Mouse (Mus musculus): ENCODE measurements around the gene R3hdm1. TPM values are rescaled to one million over a fixed set of nuclear protein-coding genes. Genes with fewer than 3 reads are reported as not detected.
"Not testable (repeated sequence)": the region's sequence is repeated elsewhere in the genome, so short reads cannot be mapped to it uniquely, and the experiment has no call there.

Gene R3hdm1
- polyA plus RNA-seq, 1 experiment from 2014 or later, result 97.1 TPM

- not testable (repeated sequence) for H3K4me2 ChIP-seq (replicated peaks); H3K9ac ChIP-seq; H3K27ac ChIP-seq; H3K4me1 ChIP-seq; H3K27me3 ChIP-seq; H3K4me3 ChIP-seq; ATAC-seq (ENCODE audit: low FRiP score); H3K9me3 ChIP-seq (replicated peaks)
- 84% methylated on average over 7 of the region's 7 CpGs for WGBS
- peaks cover 84% of the 10 kb centered on the region for H3K36me3 ChIP-seq
These were observed 164.0 kb downstream of the R3hdm1 start for GRCm38 (mm10) chr1:128267061-128267460.

- H3K27ac ChIP-seq, result no peak overlapping the region
- H3K27me3 ChIP-seq, result no peaks in the 10 kb centered on the region
- no peaks in the 10 kb centered on the region for H3K4me1 ChIP-seq
- peaks cover 87% of the 10 kb centered on the region for H3K36me3 ChIP-seq
- no peak overlapping the region for H3K9ac ChIP-seq
- ATAC-seq (ENCODE audit: low FRiP score), result no peak
- H3K9me3 ChIP-seq (replicated peaks), result no peaks in the 10 kb centered on the region
- 94% methylated on average over 3 of the region's 3 CpGs for WGBS
- no peak overlapping the region for H3K4me3 ChIP-seq
- no peak overlapping the region for H3K4me2 ChIP-seq (replicated peaks)
These were observed 167.6 kb downstream of the R3hdm1 start for GRCm38 (mm10) chr1:128270731-128271130.

- WGBS, result 91% methylated on average over 1 of the region's 1 CpGs
- no peak overlapping the region for H3K9ac ChIP-seq
- H3K36me3 ChIP-seq, result peaks cover 87% of the 10 kb centered on the region
- no peak overlapping the region for H3K4me2 ChIP-seq (replicated peaks)
- H3K27ac ChIP-seq, result no peak overlapping the region
- H3K27me3 ChIP-seq, result no peaks in the 10 kb centered on the region
- H3K4me1 ChIP-seq, result no peaks in the 10 kb centered on the region
- no peaks in the 10 kb centered on the region for H3K9me3 ChIP-seq (replicated peaks)
- H3K4me3 ChIP-seq, result no peak overlapping the region
- no peak for ATAC-seq (ENCODE audit: low FRiP score)
These were observed 172.8 kb downstream of the R3hdm1 start for GRCm38 (mm10) chr1:128275908-128276307.

- H3K27me3 ChIP-seq, result no peaks in the 10 kb centered on the region
- no peak overlapping the region for H3K9ac ChIP-seq
- no peak overlapping the region for H3K4me2 ChIP-seq (replicated peaks)
- WGBS, result 96% methylated on average over 3 of the region's 3 CpGs
- H3K4me1 ChIP-seq, result no peaks in the 10 kb centered on the region
- no peak for ATAC-seq (ENCODE audit: low FRiP score)
- H3K36me3 ChIP-seq, result peaks cover 78% of the 10 kb centered on the region
- H3K4me3 ChIP-seq, result no peak overlapping the region
- no peak overlapping the region for H3K27ac ChIP-seq
- H3K9me3 ChIP-seq (replicated peaks), result no peaks in the 10 kb centered on the region
These were observed 175.5 kb downstream of the R3hdm1 start for GRCm38 (mm10) chr1:128278563-128278962.

GRCm38 (mm10) chr1:128281753-128282152 lies 178.7 kb downstream of the R3hdm1 start:
- ATAC-seq (ENCODE audit: low FRiP score), result no peak
- Histone ChIP-seq H3K27me3 (no peaks in the 10 kb centered on the region), H3K9me3 (replicated peaks) (no peaks in the 10 kb centered on the region), H3K4me1 (no peaks in the 10 kb centered on the region), H3K27ac (no peak overlapping the region), H3K36me3 (peaks cover 52% of the 10 kb centered on the region), H3K4me3 (no peak overlapping the region), H3K4me2 (replicated peaks) (no peak overlapping the region), H3K9ac (no peak overlapping the region)
- 94% methylated on average over 3 of the region's 3 CpGs for WGBS

- no peaks in the 10 kb centered on the region for H3K9me3 ChIP-seq (replicated peaks)
- ATAC-seq (ENCODE audit: low FRiP score), result no peak
- no peak overlapping the region for H3K4me2 ChIP-seq (replicated peaks)
- H3K27me3 ChIP-seq, result no peaks in the 10 kb centered on the region
- no peak overlapping the region for H3K4me3 ChIP-seq
- no peaks in the 10 kb centered on the region for H3K4me1 ChIP-seq
- 99% methylated on average over 3 of the region's 3 CpGs for WGBS
- no peak overlapping the region for H3K27ac ChIP-seq
- H3K36me3 ChIP-seq, result peaks cover 40% of the 10 kb centered on the region
- no peak overlapping the region for H3K9ac ChIP-seq
These were observed 179.8 kb downstream of the R3hdm1 start for GRCm38 (mm10) chr1:128282924-128283323.

GRCm38 (mm10) chr1:128284157-128284690 lies 181.1 kb downstream of the R3hdm1 start:
- no peaks in the 10 kb centered on the region for H3K27me3 ChIP-seq
- 86% methylated on average over 8 of the region's 8 CpGs for WGBS
- H3K36me3 ChIP-seq, result peaks cover 28% of the 10 kb centered on the region
- no peak overlapping the region for H3K4me2 ChIP-seq (replicated peaks)
- no peak overlapping the region for H3K4me3 ChIP-seq
- no peaks in the 10 kb centered on the region for H3K4me1 ChIP-seq
- no peak overlapping the region for H3K9ac ChIP-seq
- no peak for ATAC-seq (ENCODE audit: low FRiP score)
- no peak overlapping the region for H3K27ac ChIP-seq
- no peaks in the 10 kb centered on the region for H3K9me3 ChIP-seq (replicated peaks)

GRCm38 (mm10) chr1:128285136-128285535 lies 182.0 kb downstream of the R3hdm1 start:
- no peak overlapping the region for H3K9ac ChIP-seq
- no peak overlapping the region for H3K4me3 ChIP-seq
- peaks cover 19% of the 10 kb centered on the region for H3K36me3 ChIP-seq
- no peaks in the 10 kb centered on the region for H3K27me3 ChIP-seq
- no peak overlapping the region for H3K27ac ChIP-seq
- no peak overlapping the region for H3K4me2 ChIP-seq (replicated peaks)
- H3K9me3 ChIP-seq (replicated peaks), result no peaks in the 10 kb centered on the region
- no peak for ATAC-seq (ENCODE audit: low FRiP score)
- WGBS, result 88% methylated on average over 9 of the region's 9 CpGs
- no peaks in the 10 kb centered on the region for H3K4me1 ChIP-seq

MicroRNA genes within 50 kb of the gene (microRNA counts, 519-probe panel; counts per million panel counts)
- 2,709 counts per million, percentile 66 among the panel's probes with 10 or more counts for microRNA mmu-miR-128

Small RNA genes lying within 50 kb of the gene (microRNA-seq; reads per million reads assigned to microRNA genes)
- gene Mir128-1, result 203 reads per million, percentile 57 among the genes with 10 or more reads in this experiment

Other genes with a start within 250 kb of the R3hdm1 start
- 0.54 and 1.3 TPM in 2 replicates for gene Map3k19, start 248.3 kb upstream of the R3hdm1 start, polyA plus RNA-seq (2016; fragmentation: Nextera tagmentation; extraction: Ambion mirVana)
- 21.2 and 21.8 TPM in 2 replicates for gene Rab3gap1, start 234.5 kb upstream of the R3hdm1 start, polyA plus RNA-seq (2016; fragmentation: Nextera tagmentation; extraction: Ambion mirVana)
- gene Zranb3, start 254 bp upstream of the R3hdm1 start, polyA plus RNA-seq (2016; fragmentation: Nextera tagmentation; extraction: Ambion mirVana), result 9.2 TPM in 2 replicates
- gene Ubxn4, start 140.7 kb downstream of the R3hdm1 start, polyA plus RNA-seq (2016; fragmentation: Nextera tagmentation; extraction: Ambion mirVana), result 78.3 and 79.5 TPM in 2 replicates
- gene Lct, start 225.0 kb downstream of the R3hdm1 start, polyA plus RNA-seq (2016; fragmentation: Nextera tagmentation; extraction: Ambion mirVana), result 0.27 and 0.37 TPM in 2 replicates

Measured in hindbrain, embryonic 12.5 days (tissue).